Mouse (Mus musculus): ENCODE results near the gene Lrrc14b. TPM values are rescaled to one million over a fixed set of nuclear protein-coding genes. Genes with fewer than 3 reads are reported as not detected.

Gene Lrrc14b
- not detected in 2 replicates for polyA plus RNA-seq (2015; fragmentation: Nextera tagmentation; extraction: Ambion mirVana)

DNA sequence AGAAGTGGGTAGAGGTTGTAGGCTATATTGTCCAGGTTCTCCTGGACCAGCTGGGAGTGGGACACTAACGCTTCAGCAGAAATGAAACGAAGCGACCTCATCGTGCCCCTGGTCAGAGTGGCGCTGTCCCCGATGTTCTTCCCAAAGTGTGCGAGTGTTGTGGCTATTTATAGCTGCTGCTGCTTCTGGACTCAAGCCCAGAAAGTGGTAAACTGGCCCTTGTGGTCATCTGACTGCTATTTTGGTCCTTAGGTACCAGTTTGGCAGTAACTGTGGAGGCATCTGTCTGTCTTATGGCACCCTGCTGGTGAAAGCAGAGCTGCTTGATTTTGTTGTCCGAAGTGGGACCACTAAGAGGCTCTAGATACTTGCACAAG, at the start of gene Lrrc14b:
Gene Lrrc14b (minus strand): TSS at position 147 of the 377 bp plus-strand sequence.
- ATAC-seq = no peak; the same call in 1 of the 2 replicates
- H3K4me1 ChIP-seq (replicated peaks; ENCODE audit: control insufficient read depth, insufficient read depth, low read length) = no peaks in the 10 kb centered on the region
- no peak within 1 kb of the TSS for H3K4me3 ChIP-seq (ENCODE audit: low read depth, low read length)
- no peaks in the 10 kb centered on the region for H3K27me3 ChIP-seq (replicated peaks; ENCODE audit: control insufficient read depth, insufficient read depth, low read length)
- no peak within 1 kb of the TSS for H3K4me2 ChIP-seq (replicated peaks; ENCODE audit: low read depth)
- 65% methylated on average over 8 of the region's 8 CpGs for WGBS
- no peak within 1 kb of the TSS for H3K9ac ChIP-seq (ENCODE audit: low read depth, low read length)
- TF ChIP-seq CTCF (IDR thresholded peaks at IDR 0.05; ENCODE audit: low read depth) = no peak
- no peaks in the 10 kb centered on the region for H3K9me3 ChIP-seq (ENCODE audit: control insufficient read depth)
- no peak within 1 kb of the TSS for H3K27ac ChIP-seq (ENCODE audit: low read depth, low read length)
- H3K36me3 ChIP-seq (ENCODE audit: control insufficient read depth, insufficient read depth) = peaks cover 15% of the 10 kb centered on the region

DNA sequence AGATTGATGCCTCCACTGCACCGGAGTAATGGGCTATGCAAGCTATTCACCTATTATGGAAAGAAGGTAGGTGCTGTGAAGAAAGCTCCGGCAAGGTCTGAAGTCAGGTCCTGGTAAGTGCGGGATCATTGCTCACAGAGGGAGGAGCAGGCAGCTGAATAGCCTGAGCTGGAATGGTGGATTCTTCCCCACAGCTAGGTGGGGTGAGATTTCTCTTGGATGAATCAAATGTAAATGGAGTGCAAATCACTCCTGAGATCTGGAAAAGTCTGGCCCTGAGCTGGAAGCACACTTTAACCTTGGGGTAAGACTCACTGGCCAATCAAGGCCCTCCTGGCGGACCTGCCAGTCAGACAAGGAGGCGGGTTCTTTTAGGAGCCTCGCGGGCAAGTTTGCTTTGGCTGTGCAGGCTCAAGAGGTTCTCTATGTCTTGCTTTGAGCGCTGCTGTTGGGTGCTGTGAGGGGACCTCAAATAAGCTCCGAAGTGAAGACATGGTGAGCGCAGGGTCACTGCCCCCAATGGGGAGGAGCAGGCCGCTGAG, 35.6 kb upstream of the Lrrc14b start, which contains the start of gene Ftl1-ps1:
Gene Ftl1-ps1 (plus strand): TSS at position 397 of the 542 bp plus-strand sequence.
- Histone ChIP-seq H3K4me3 (ENCODE audit: low read depth, low read length) (no peak within 1 kb of the TSS), H3K27me3 (replicated peaks; ENCODE audit: control insufficient read depth, insufficient read depth, low read length) (no peaks in the 10 kb centered on the region), H3K27ac (ENCODE audit: low read depth, low read length) (no peak within 1 kb of the TSS), H3K4me2 (replicated peaks; ENCODE audit: low read depth) (peak within 1 kb of the TSS; percentile 40), H3K36me3 (ENCODE audit: control insufficient read depth, insufficient read depth) (no peaks in the 10 kb centered on the region), H3K9ac (ENCODE audit: low read depth, low read length) (no peak within 1 kb of the TSS), H3K4me1 (replicated peaks; ENCODE audit: control insufficient read depth, insufficient read depth, low read length) (no peaks in the 10 kb centered on the region), H3K9me3 (ENCODE audit: control insufficient read depth) (no peaks in the 10 kb centered on the region)
- TF ChIP-seq CTCF (IDR thresholded peaks at IDR 0.05; ENCODE audit: low read depth) = no peak
- 14% methylated on average over 11 of the region's 11 CpGs for WGBS
- ATAC-seq = 0 out of 2 replicates have a peak, but pooled peaks have one; percentile 16

DNA sequence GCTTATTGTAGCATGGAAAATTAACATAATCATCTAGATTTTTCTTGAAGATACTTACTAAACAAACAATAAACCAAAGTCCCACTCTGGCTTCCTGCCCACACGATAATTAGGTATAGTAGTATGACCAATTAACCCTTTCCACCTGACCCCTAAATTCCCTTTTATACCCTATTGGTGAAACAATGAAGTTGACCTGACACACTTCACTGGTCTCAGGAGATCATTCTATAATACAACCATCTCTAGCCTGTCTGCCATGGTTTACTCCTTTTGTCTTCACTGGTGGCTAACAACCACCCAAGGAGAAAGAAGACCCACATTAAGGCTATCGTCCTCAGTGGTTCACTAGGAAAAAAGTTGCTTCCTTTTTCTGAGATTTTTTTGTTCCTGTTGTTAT, 27.4 kb upstream of the Lrrc14b start:
- ATAC-seq = no peak

GRCm38 (mm10) chr13:74390371-74390990, 26.7 kb upstream of the Lrrc14b start, which contains the start of gene Zfp72:
TSS of gene Zfp72 (minus strand) at chr13:74390836.
- H3K36me3 ChIP-seq (ENCODE audit: control insufficient read depth, insufficient read depth) = no peaks in the 10 kb centered on the region
- no peaks in the 10 kb centered on the region for H3K27me3 ChIP-seq (replicated peaks; ENCODE audit: control insufficient read depth, insufficient read depth, low read length)
- H3K4me3 ChIP-seq (ENCODE audit: low read depth, low read length) = peak within 1 kb of the TSS; percentile 74
- ATAC-seq = peak; percentile 61
- H3K4me1 ChIP-seq (replicated peaks; ENCODE audit: control insufficient read depth, insufficient read depth, low read length) = peaks cover 3% of the 10 kb centered on the region; the same call in 1 of the 2 replicates
- H3K4me2 ChIP-seq (replicated peaks; ENCODE audit: low read depth) = peak within 1 kb of the TSS; percentile 77
- H3K9ac ChIP-seq (ENCODE audit: low read depth, low read length) = peak within 1 kb of the TSS; percentile 50
- under 1% methylated on average over 14 of the region's 14 CpGs for WGBS
- no peak for TF ChIP-seq CTCF (IDR thresholded peaks at IDR 0.05; ENCODE audit: low read depth)
- H3K27ac ChIP-seq (ENCODE audit: low read depth, low read length) = no peak within 1 kb of the TSS
- no peaks in the 10 kb centered on the region for H3K9me3 ChIP-seq (ENCODE audit: control insufficient read depth)

More for the DNA sequence above, 27.4 kb upstream of the Lrrc14b start:
- H3K4me3 ChIP-seq (ENCODE audit: low read depth, low read length) = no peak overlapping the region
- no peak for TF ChIP-seq CTCF (IDR thresholded peaks at IDR 0.05; ENCODE audit: low read depth)
- H3K4me1 ChIP-seq (replicated peaks; ENCODE audit: control insufficient read depth, insufficient read depth, low read length) = peaks cover 3% of the 10 kb centered on the region; the same call in 1 of the 2 replicates
- no peaks in the 10 kb centered on the region for H3K9me3 ChIP-seq (ENCODE audit: control insufficient read depth)
- H3K27me3 ChIP-seq (replicated peaks; ENCODE audit: control insufficient read depth, insufficient read depth, low read length) = no peaks in the 10 kb centered on the region
- H3K36me3 ChIP-seq (ENCODE audit: control insufficient read depth, insufficient read depth) = no peaks in the 10 kb centered on the region
- H3K9ac ChIP-seq (ENCODE audit: low read depth, low read length) = no peak overlapping the region
- 62% methylated on average over 2 of the region's 2 CpGs for WGBS
- H3K4me2 ChIP-seq (replicated peaks; ENCODE audit: low read depth) = no peak overlapping the region
- H3K27ac ChIP-seq (ENCODE audit: low read depth, low read length) = no peak overlapping the region

DNA sequence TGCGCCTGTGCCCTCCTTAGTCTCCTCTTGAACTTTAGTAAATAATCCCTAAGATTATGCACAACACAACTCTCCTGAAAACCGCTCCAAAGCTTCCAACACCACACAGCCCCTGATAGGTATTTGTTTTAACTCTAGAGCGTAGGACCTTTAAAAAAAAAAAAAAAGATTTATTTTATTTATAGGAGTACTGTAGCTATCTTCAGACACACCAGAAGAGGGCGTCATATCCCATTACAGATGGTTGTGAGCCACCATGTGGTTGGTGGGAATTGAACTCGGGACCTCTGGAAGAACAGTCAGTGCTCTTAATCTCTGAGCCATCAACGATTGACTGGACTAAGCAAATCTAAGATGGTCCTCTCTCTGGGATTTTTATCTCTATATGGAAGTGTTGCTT, 25.9 kb upstream of the Lrrc14b start:
- no peaks in the 10 kb centered on the region for H3K9me3 ChIP-seq (ENCODE audit: control insufficient read depth)
- H3K36me3 ChIP-seq (ENCODE audit: control insufficient read depth, insufficient read depth) = no peaks in the 10 kb centered on the region
- H3K27ac ChIP-seq (ENCODE audit: low read depth, low read length) = no peak overlapping the region
- H3K4me2 ChIP-seq (replicated peaks; ENCODE audit: low read depth) = peak overlapping the region; percentile 77
- 61% methylated on average over 6 of the region's 6 CpGs for WGBS
- no peak overlapping the region for H3K9ac ChIP-seq (ENCODE audit: low read depth, low read length)
- H3K4me3 ChIP-seq (ENCODE audit: low read depth, low read length) = peak overlapping the region; percentile 74
- TF ChIP-seq CTCF (IDR thresholded peaks at IDR 0.05; ENCODE audit: low read depth) = 0 out of 2 replicates have a peak, but pooled peaks have one; percentile 25
- peaks cover 3% of the 10 kb centered on the region; the same call in 1 of the 2 replicates for H3K4me1 ChIP-seq (replicated peaks; ENCODE audit: control insufficient read depth, insufficient read depth, low read length)
- no peaks in the 10 kb centered on the region for H3K27me3 ChIP-seq (replicated peaks; ENCODE audit: control insufficient read depth, insufficient read depth, low read length)
- no peak for ATAC-seq

- ATAC-seq = no peak
- no peaks in the 10 kb centered on the region for H3K36me3 ChIP-seq (ENCODE audit: control insufficient read depth, insufficient read depth)
- H3K9ac ChIP-seq (ENCODE audit: low read depth, low read length) = no peak overlapping the region
These were observed 18.5 kb upstream of the Lrrc14b start for GRCm38 (mm10) chr13:74382289-74382688.

More at GRCm38 (mm10) chr13:74382289-74382688, 18.5 kb upstream of the Lrrc14b start:
- TF ChIP-seq CTCF (IDR thresholded peaks at IDR 0.05; ENCODE audit: low read depth) = no peak
- no peak overlapping the region for H3K4me3 ChIP-seq (ENCODE audit: low read depth, low read length)
- H3K4me2 ChIP-seq (replicated peaks; ENCODE audit: low read depth) = no peak overlapping the region
- WGBS = 53% methylated on average over 3 of the region's 3 CpGs
- no peaks in the 10 kb centered on the region for H3K9me3 ChIP-seq (ENCODE audit: control insufficient read depth)
- H3K4me1 ChIP-seq (replicated peaks; ENCODE audit: control insufficient read depth, insufficient read depth, low read length) = no peaks in the 10 kb centered on the region
- H3K27me3 ChIP-seq (replicated peaks; ENCODE audit: control insufficient read depth, insufficient read depth, low read length) = no peaks in the 10 kb centered on the region
- H3K27ac ChIP-seq (ENCODE audit: low read depth, low read length) = no peak overlapping the region
